Mouse (Mus musculus) neural tube, embryonic 10.5 days (tissue): ENCODE data around the gene Vmn1r204.
"Not testable (repeated sequence)": the region's sequence is repeated elsewhere in the genome, so short reads cannot be mapped to it uniquely, and the experiment has no call there.

Experiments
- DNase-seq: peaks from one replicate; pipeline ENCODE4 v3.0.0-alpha.2; 2017; ENCODE audit warnings: low spot score; ENCODE audit errors: extremely low spot score

The Vmn1r204 gene

GRCm38 (mm10) chr13:22552898-22553297 lies at the start of gene Vmn1r204:
Vmn1r204 (plus strand) TSS chr13:22553198.
- DNase-seq: not testable (repeated sequence)

DNA sequence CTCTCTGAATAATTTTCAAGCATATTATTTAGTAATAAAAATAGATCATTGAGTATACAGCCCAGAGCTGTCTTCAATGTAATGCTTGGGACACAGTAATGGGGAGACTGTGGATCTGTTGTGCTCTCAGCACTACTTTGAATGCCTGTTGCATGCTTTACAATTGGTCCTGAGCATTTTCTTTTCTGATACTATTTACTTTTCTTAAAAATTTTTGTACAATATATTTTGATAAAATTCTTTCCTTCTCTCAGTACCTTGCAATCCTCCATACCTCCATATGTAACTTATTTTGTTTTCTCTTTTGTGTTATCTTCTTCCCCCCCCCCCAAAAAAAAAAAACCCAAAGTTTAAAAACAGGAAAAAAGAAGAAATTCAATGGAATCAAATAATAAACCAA lies 47.7 kb upstream of the Vmn1r204 start, which contains the start of gene Vmn1r202:
Vmn1r202 (minus strand) TSS at position 101 of the 400 bp plus-strand sequence.
- DNase-seq: no peak

- no peak for DNase-seq
Measured at GRCm38 (mm10) chr13:22517814-22518213, 35.2 kb upstream of the Vmn1r204 start, which contains the start of gene Vmn1r203. Vmn1r203 (plus strand) TSS chr13:22518114.

DNA sequence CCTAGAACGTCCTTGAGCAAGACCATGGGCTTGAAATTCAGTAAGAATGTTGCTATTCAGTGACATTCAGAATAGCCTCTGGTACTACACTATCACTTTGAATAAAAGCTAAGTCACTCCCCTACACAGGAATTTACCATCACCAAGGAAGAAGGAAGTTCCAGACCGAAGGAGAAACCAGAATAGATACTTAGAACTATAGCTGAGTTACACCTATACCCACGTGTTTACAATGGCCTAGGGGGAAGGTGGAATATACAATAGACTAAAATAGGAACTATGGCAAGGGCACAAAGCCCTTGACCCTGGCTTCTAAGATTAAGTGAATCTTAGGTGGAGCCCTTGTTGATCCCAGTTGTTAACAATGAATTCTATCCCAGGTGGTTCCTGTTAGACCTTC lies 21.9 kb downstream of the Vmn1r204 start:
- DNase-seq: not testable (repeated sequence)

DNA sequence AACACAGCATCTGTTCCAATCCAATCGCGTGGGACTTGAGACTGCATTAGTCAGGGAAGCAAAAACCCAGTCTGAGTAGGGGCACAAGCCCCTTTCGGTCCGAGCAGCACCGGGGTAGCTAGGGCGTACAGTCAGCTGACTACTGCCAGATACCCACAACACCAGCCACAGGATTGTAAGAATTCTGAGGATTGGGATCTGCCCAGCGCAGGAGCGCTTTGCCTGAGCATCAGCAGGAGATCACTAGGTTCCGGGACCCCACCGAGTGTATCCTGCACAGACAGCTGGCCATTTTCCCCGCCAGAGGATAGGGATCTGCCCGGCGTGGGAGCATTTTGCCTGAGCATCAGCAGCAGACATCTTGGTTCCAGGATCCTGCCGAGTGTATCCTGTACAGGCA lies 30.3 kb downstream of the Vmn1r204 start:
- DNase-seq: not testable (repeated sequence)

DNA sequence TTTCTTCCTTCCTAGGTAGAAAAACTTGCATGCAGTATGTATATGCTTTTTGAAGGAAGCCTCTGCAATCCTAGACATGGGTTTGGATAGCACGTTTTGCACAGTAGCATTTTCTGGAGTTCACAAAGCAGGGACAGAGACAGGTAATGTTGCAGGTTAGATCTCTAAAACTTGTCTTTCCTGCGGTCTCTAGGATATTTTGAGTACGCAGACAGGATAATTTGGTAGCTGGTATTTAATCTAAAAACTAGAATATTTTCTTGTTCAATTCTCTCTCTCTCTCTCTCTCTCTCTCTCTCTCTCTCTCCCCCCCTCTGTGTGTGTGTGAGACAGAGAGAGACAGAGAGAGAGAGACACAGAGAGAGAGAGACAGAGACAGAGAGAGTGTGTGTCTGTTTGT lies 39.9 kb downstream of the Vmn1r204 start, which contains the start of gene Vmn1r205:
Vmn1r205 (minus strand) TSS at position 101 of the 400 bp plus-strand sequence.
- no peak for DNase-seq
